17 mouse cellular contexts compared by ENCODE assay signal in the genomic region with DNA sequence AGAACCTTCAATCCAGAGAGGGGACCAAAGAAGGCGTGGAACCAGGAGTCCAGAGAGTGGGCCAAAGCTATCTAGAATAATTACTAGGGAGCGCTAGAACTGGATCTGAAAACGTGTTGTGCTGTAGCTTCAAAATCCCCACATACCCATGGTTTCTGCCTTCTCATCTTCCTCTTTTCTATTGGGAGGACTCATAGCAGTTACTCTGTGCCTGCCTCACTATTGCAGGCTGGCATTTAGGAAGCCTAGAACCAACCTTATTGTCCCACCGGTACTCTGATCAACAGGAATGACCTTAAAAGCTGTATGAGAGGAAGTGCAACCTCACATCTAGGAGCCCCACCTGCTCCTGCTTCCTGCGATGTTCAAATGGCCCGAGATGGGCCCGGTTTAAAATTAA.
"Had no signal": no experiment of that assay in that cellular context is flagged by ENCODE, and none has a peak within 500 bp of the region (broad histone marks: within the 10 kb centered on the region; RNA-seq: fewer than 3 reads in every experiment).

No protein-coding gene starts in this region.

- H3K4me3 ChIP-seq: kidney, embryonic 15.5 days; limb, embryonic 12.5 days; limb, embryonic 15.5 days; stomach, embryonic 15.5 days had no signal

- H3K4me2 ChIP-seq: kidney, embryonic 15.5 days; limb, embryonic 12.5 days; limb, embryonic 15.5 days; liver, embryonic 11.5 days; lung, embryonic 14.5 days; midbrain, embryonic 11.5 days; stomach, embryonic 15.5 days had no signal

- H3K36me3 ChIP-seq: kidney, embryonic 15.5 days; limb, embryonic 12.5 days; limb, embryonic 15.5 days; stomach, embryonic 15.5 days had no signal

- ATAC-seq: liver, postnatal 0 days; lung, postnatal 0 days had no signal

- H3K27me3 ChIP-seq: kidney, embryonic 15.5 days; limb, embryonic 12.5 days; limb, embryonic 15.5 days; stomach, embryonic 15.5 days had no signal

- DNase-seq: kidney, adult 11 months; kidney, adult 8-10 months; kidney, postnatal 10 days; kidney, postnatal 36 days; liver, postnatal 0 days; lung, embryonic 14.5 days; midbrain, embryonic 14.5 days; thymus, postnatal 36 days had no signal

- H3K9me3 ChIP-seq: kidney, embryonic 15.5 days; limb, embryonic 15.5 days; stomach, embryonic 15.5 days had no signal

- H3K9ac ChIP-seq: kidney, embryonic 15.5 days; limb, embryonic 12.5 days; limb, embryonic 15.5 days; liver, embryonic 14.5 days; liver, postnatal 0 days; lung, embryonic 14.5 days; stomach, embryonic 15.5 days had no signal

- H3K4me1 ChIP-seq: kidney, embryonic 15.5 days; limb, embryonic 12.5 days; limb, embryonic 15.5 days; stomach, embryonic 15.5 days had no signal

- H3K27ac ChIP-seq: kidney, embryonic 15.5 days; limb, embryonic 12.5 days; limb, embryonic 15.5 days; liver, embryonic 14.5 days; macrophage; stomach, embryonic 15.5 days had no signal
